Mouse (Mus musculus) cortical plate, adult 2 months (tissue): ENCODE measurements around the gene Fam178b. TPM values are rescaled to one million over a fixed set of nuclear protein-coding genes. Genes with fewer than 3 reads are reported as not detected.
A peak's percentile ranks its signal among the peaks of the same experiment; 100 is the strongest.
"Not testable (repeated sequence)": the region's sequence is repeated elsewhere in the genome, so short reads cannot be mapped to it uniquely, and the experiment has no call there.

Source experiments
- H3K27ac ChIP-seq: fragments of 200-500 bp; 2 replicates; pipeline ENCODE4 v1.5.1; 2012; ENCODE audit warnings: low read length, control low read depth, inconsistent platforms; ENCODE audit not compliant: insufficient read depth
- H3K4me1 ChIP-seq: fragments of 200-500 bp; 2 replicates; pipeline ENCODE4 v1.6.1; 2011; ENCODE audit warnings: low read length; ENCODE audit not compliant: control insufficient read depth, insufficient read depth
- H3K4me3 ChIP-seq: fragments of 200-500 bp; 2 replicates; pipeline ENCODE4 v1.5.1; 2011; ENCODE audit warnings: mild to moderate bottlenecking, low read length, control low read depth; ENCODE audit not compliant: insufficient read depth
- CTCF ChIP-seq: fragments of 200-500 bp; IDR thresholded peaks from 2 replicates; pipeline ENCODE4 v1.5.1; 2011; ENCODE audit warnings: mild to moderate bottlenecking, control low read depth, low read length; ENCODE audit not compliant: insufficient read depth; ENCODE audit errors: extremely low read depth
- POLR2A ChIP-seq: fragments of 200-500 bp; IDR thresholded peaks from 2 replicates; pipeline ENCODE4 v1.6.1; 2011; ENCODE audit warnings: mild to moderate bottlenecking, low read length, control low read depth; ENCODE audit not compliant: insufficient read depth; ENCODE audit errors: extremely low read depth
- polyA plus RNA-seq: library from polyadenylated mRNA; depleted of rRNA; stranded (reverse); fragments of >200 nt; gene quantifications from 2 replicates; pipeline ENCODE4 v1.2.3, GENCODE M21; 2012

The Fam178b gene
- polyA plus RNA-seq, 1 experiment = 1.3 TPM

DNA sequence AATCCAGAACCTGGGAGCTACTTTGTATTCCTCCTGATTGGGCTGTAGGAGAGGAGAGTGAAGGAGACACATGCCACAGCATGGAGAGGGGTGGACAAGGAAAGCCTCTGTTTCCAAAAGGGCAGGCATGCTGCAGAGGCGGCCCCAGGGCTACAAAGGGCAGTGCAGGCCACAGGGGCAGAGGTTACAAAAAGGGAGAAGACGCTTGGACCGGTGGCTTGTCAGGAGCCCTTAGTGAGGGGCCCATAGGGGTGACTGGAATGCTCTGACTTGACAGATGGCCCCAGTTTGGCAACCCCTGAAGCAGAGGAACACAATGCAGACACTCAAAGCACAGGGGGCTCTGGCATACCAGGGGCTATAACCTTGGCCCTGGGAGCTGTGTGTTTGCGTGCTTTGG lies 51.6 kb downstream of the Fam178b start:
- no peak overlapping the region for H3K4me3 ChIP-seq
- TF ChIP-seq POLR2A (no peak), CTCF (no peak)

GRCm38 (mm10) chr1:36630053-36630739 lies 52.8 kb downstream of the Fam178b start:
- TF ChIP-seq CTCF (no peak), POLR2A (no peak)
- Histone ChIP-seq H3K4me1 (no peaks in the 10 kb centered on the region; the same call in 1 of the 2 replicates), H3K27ac (no peak overlapping the region), H3K4me3 (no peak overlapping the region)

More for the DNA sequence above, 51.6 kb downstream of the Fam178b start:
- Histone ChIP-seq H3K27ac (no peak overlapping the region), H3K4me1 (no peaks in the 10 kb centered on the region; the same call in 1 of the 2 replicates)

- H3K4me3 ChIP-seq = no peak overlapping the region
- TF ChIP-seq POLR2A (no peak), CTCF (no peak)
Measured at GRCm38 (mm10) chr1:36628585-36628984, 54.4 kb downstream of the Fam178b start.

GRCm38 (mm10) chr1:36625442-36625841 lies 57.5 kb downstream of the Fam178b start:
- Histone ChIP-seq H3K27ac (no peak overlapping the region), H3K4me3 (no peak overlapping the region), H3K4me1 (no peaks in the 10 kb centered on the region; the same call in 1 of the 2 replicates)
- TF ChIP-seq POLR2A = no peak
- TF ChIP-seq CTCF = no peak

More at GRCm38 (mm10) chr1:36628585-36628984, 54.4 kb downstream of the Fam178b start:
- Histone ChIP-seq H3K4me1 (no peaks in the 10 kb centered on the region; the same call in 1 of the 2 replicates), H3K27ac (no peak overlapping the region)

DNA sequence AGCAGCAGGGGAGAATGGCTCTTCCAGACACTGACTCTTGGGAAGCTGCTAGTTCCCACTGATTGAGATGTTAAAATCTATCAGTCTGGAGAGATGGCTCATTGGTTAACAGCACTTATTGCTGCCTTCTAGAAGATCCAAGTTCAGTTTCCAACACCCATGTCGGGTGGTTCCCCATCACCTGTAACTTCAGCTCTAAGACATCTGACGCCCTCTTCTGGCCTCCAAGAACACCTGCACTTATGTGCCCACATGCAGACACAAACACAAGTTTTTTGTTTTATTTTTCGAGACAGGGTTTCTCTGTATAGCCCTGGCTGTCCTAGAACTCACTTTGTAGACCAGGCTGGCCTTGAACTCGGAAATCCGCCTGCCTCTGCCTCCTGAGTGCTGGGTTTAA lies 67.0 kb downstream of the Fam178b start:
- not testable (repeated sequence) for H3K4me1 ChIP-seq, H3K27ac ChIP-seq, H3K4me3 ChIP-seq
- TF ChIP-seq CTCF = 0 out of 2 replicates have a peak, but pooled peaks have one; percentile 3

DNA sequence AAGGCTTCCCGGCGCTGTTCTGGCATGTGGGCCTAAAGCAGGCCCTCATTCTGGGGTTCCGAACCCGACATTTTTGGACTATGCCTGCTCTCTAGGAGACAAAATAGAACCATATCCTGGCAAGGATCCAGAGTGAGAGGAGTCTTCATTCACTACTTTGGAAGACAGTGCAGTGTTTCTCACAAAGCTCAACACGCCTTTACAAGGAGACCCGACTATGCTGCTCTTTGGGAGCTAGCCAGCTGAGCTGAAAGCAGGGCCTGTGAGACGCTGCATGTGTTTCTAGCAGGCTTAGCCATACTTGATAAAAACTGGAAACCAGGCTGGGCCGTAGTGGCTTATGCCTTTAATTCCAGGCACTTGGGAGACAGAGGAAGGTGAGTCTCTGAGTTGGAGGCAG lies 67.8 kb downstream of the Fam178b start:
- Histone ChIP-seq H3K4me1 (0 out of 2 replicates have a peak, but pooled peaks cover 3% of the 10 kb centered on the region), H3K27ac (no peak overlapping the region), H3K4me3 (no peak overlapping the region)
- TF ChIP-seq POLR2A = no peak
- no peak for TF ChIP-seq CTCF

DNA sequence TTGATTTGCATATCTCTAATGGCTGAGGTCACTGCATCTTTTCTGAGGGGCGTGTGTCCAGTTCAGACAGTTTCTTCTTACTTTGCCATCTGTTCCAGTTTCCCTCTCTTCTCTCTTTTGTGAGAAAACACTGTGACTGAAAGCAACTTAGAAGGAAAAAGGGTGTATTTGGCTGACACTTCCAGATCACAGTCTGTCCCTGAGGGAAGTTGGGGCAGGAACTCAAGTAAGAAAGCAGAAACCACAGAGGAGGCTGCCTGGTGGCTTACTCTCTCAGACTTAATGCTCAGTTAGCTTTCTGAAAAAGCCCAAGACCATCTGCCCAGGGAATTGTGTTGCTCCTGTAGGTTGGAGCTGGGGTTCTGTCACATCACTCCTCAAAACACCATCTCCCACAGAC lies 68.4 kb downstream of the Fam178b start:
- Histone ChIP-seq H3K4me1 (0 out of 2 replicates have a peak, but pooled peaks cover 3% of the 10 kb centered on the region), H3K27ac (no peak overlapping the region), H3K4me3 (no peak overlapping the region)
- no peak for TF ChIP-seq POLR2A
- no peak for TF ChIP-seq CTCF

GRCm38 (mm10) chr1:36613374-36613895 lies 69.5 kb downstream of the Fam178b start:
- H3K27ac ChIP-seq = no peak overlapping the region
- TF ChIP-seq POLR2A = no peak
- no peak overlapping the region for H3K4me3 ChIP-seq
- 0 out of 2 replicates have a peak, but pooled peaks cover 3% of the 10 kb centered on the region for H3K4me1 ChIP-seq

DNA sequence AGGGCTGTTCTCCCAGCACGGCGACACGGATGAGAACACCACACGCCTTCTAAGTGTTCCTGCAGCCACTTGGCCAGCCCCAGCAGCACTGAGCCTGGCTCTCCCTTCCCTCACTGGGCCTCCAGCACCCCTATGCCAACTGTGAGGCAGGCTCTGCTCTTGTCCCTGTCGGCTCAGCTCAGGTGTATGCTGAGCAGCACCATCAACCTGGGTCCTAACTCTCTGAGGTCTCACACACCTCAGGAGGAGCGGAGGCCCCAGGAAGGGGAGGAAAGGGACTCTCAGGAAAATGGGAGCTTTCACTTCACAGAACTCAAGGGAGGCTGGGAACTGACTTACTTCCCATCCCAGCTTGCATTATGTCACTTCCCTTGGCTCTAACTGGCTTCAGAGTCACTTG lies 70.6 kb downstream of the Fam178b start:
- TF ChIP-seq CTCF = no peak
- TF ChIP-seq POLR2A = no peak
- Histone ChIP-seq H3K27ac (no peak overlapping the region), H3K4me1 (peaks cover 3% of the 10 kb centered on the region; the same call in 1 of the 2 replicates)

More for the DNA sequence above, 70.6 kb downstream of the Fam178b start:
- H3K4me3 ChIP-seq = no peak overlapping the region
